Mouse (Mus musculus): ENCODE data around the gene Olfr1275.

Olfr1275 gene

DNA sequence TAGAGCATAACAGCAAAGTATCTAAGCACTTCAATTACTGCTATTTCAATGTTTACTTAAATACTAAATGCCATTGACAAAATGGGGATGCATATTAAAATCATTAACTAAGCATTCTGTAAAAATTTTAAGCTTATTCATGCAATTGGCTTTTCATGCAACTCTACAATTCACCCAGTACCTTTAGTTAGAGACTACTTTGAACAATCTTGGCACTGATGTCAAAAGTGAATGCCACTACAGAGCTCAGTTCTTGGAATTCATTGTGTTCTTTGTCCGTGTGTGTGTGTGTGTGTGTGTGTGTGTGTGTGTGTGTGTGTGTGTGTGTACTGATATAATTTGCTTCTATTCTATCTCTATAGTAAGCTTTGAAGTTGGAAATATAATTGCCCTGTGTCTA is at the start of gene Olfr1275:
Gene Olfr1275 (minus strand): TSS at position 101 of the 400 bp plus-strand sequence.
- DNase-seq (ENCODE audit: low spot score): no peak

DNA sequence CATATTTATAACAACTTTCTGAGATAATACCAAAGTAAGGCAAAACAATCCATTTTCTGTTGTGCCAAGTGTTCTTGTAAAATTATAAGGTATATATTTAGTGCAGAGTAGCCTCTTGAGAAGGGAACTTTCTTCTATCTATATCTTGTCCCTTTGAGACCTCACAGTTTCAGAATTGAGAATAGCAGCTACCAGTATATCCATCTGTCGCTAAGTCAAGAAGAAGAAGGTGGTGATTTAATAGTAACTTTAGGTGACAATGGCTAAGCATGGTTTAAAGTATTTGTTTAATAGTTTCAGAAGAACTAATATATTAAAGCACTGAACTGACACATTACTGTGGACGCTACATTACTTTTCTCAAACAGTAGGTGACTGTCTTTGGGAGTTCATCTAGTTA is 38.9 kb upstream of the Olfr1275 start, which contains the start of gene Olfr1277:
Gene Olfr1277 (minus strand): TSS at position 101 of the 400 bp plus-strand sequence.
- DNase-seq (ENCODE audit: low spot score): no peak

DNA sequence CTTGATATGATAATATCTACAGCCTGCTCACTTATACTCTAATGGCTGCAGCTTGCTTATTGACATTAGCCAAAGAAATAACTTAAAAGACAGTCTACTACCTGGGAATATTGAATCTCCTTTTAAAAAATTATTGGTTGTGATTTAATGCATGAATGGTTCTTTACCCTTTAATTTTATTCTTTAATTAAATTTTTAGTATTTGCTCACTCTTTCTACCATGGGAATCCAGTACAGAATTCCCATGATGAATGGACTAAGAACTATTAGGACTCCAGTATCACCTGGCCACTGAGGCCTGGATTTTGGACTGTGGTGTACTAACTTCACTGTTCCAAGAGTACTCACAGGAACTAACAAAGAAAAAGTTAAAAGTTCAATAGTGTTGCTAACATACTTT is 19.1 kb upstream of the Olfr1275 start, which contains the start of gene Olfr1276:
Gene Olfr1276 (plus strand): TSS at position 301 of the 400 bp plus-strand sequence.
- no peak for DNase-seq (ENCODE audit: low spot score)

- DNase-seq (ENCODE audit: low spot score): no peak
These were observed 5.6 kb downstream of the Olfr1275 start, which contains the start of gene 4930430A15Rik for GRCm38 (mm10) chr2:111229502-111229901. TSS of gene 4930430A15Rik (minus strand) at chr2:111229602.

DNA sequence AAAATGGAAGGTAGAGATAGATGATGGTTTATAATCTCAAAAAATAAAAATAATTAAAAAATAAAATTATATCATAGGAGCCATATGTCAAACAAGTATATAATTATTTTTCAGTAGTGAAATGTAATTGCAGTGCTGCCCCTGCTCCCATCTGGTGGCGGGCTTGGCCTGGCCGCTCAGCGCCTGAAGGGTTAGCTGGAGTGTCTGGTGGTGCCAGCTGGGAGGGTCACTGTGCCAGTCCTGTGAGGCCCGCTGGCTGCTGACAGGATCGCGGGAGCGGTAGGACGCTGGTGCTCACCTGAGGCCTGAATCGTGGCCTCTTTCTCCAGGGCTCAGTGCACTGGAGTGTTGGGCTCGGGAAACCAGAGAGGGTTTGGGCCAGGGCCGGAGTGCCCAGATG is 53.0 kb downstream of the Olfr1275 start:
- no peak for DNase-seq (ENCODE audit: low spot score)
